Mouse (Mus musculus): ENCODE results near the gene Gm4707. TPM values are rescaled to one million over a fixed set of nuclear protein-coding genes. Genes with fewer than 3 reads are reported as not detected.

Gene Gm4707
- 3.7 and 4.3 TPM in 2 replicates for polyA plus RNA-seq (2015; fragmentation: Nextera tagmentation; extraction: Ambion mirVana)

DNA sequence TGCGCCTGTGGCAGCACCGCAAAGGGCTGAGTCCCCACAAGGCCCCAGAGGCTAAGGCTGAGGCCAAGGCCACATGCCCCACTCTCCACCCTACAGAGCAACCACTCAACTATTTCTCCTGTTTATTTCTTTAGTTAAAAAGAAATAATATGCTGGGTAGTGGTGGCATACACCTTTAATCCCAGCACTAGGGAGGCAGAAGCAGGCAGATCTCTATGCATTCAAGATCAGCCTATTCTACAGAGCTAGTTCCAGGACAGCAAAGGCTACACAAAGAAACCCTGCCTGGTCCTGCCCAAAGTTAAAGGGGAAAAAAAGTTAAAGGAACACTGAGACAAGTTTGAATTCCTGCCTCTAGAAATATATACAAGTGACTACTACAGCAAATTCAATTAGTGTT is at the start of gene Gm4707:
Gm4707 (minus strand) TSS at position 101 of the 400 bp plus-strand sequence.
- Histone ChIP-seq H3K9ac (replicated peaks) (no peak within 1 kb of the TSS), H3K4me1 (replicated peaks) (no peaks in the 10 kb centered on the region), H3K36me3 (peaks cover 37% of the 10 kb centered on the region), H3K9me3 (no peaks in the 10 kb centered on the region), H3K27me3 (no peaks in the 10 kb centered on the region), H3K4me3 (replicated peaks) (no peak within 1 kb of the TSS), H3K4me2 (replicated peaks) (no peak within 1 kb of the TSS), H3K27ac (no peak within 1 kb of the TSS)
- whole genome bisulfite sequencing, result 100% methylated on average over 2 of the region's 2 CpGs
- ATAC-seq, result no peak

DNA sequence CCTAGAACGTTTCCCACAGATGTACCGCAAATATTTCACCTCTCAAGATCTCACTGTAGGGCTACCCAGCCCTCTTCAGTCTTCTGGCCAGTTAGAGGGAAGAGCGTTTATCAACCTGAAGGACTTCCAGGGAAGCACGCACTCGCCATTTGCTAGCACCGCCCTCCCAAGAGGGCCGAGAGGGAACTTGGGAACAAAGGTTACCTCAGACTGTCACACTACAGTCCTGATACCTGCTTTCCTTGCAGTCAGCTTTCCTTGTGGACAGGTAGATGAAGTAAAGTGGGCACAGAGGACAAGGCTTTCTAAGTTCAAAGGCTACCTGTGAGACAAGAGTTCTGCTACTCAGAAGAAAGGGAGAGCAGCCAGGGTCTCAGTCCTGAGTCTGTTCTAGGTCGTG is 47.1 kb upstream of the Gm4707 start:
- Histone ChIP-seq H3K36me3 (peaks cover 53% of the 10 kb centered on the region), H3K27me3 (no peaks in the 10 kb centered on the region), H3K4me3 (replicated peaks) (no peak overlapping the region), H3K4me2 (replicated peaks) (no peak overlapping the region), H3K9me3 (no peaks in the 10 kb centered on the region), H3K27ac (no peak overlapping the region), H3K4me1 (replicated peaks) (no peaks in the 10 kb centered on the region), H3K9ac (replicated peaks) (no peak overlapping the region)
- ATAC-seq, result no peak
- 94% methylated on average over 8 of the region's 8 CpGs for WGBS

DNA sequence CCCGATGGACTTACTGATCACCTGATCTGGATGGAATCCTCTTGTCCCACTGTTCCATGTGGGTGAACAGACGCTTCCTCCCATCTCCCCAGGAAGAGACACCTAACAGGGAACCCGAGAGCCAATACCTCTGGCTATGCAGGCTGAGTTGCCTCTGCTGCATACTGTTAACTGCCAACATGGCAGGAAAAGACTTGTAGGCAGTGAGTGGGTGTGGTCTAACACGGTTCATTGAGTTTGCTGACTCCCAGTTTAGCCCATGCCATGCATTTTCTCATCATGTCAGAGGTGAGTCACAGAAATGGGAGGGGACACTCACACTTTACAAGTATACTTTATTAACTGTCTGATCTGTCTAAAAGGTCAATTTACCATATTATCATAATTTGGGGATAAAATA is 36.1 kb upstream of the Gm4707 start:
- peaks cover 35% of the 10 kb centered on the region for H3K36me3 ChIP-seq
- H3K4me1 ChIP-seq (replicated peaks), result no peaks in the 10 kb centered on the region
- WGBS, result 98% methylated on average over 4 of the region's 4 CpGs
- no peak for ATAC-seq
- H3K27ac ChIP-seq, result no peak overlapping the region
- H3K9ac ChIP-seq (replicated peaks), result no peak overlapping the region
- H3K4me2 ChIP-seq (replicated peaks), result no peak overlapping the region
- no peaks in the 10 kb centered on the region for H3K27me3 ChIP-seq
- no peak overlapping the region for H3K4me3 ChIP-seq (replicated peaks)
- H3K9me3 ChIP-seq, result no peaks in the 10 kb centered on the region

DNA sequence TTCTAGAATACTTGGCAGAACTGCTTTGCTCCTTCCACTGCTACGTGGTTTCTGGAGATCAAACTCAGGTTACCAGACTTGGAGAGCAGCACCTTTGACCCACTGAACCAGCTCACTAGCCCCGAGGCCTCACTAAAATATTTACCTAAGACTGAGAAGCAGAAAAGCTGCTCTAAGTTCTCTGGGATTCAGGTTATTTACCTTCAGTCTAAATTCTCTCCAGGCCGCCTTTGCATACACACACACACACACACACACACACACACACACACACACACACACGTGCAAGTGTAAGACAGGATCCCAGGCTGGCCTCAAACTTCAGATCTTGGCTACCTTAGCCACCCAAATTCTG is 31.6 kb upstream of the Gm4707 start:
- 76% methylated on average over 4 of the region's 4 CpGs for WGBS
- Histone ChIP-seq H3K27ac (no peak overlapping the region), H3K4me1 (replicated peaks) (no peaks in the 10 kb centered on the region), H3K4me3 (replicated peaks) (no peak overlapping the region), H3K27me3 (no peaks in the 10 kb centered on the region), H3K36me3 (peaks cover 13% of the 10 kb centered on the region), H3K4me2 (replicated peaks) (no peak overlapping the region), H3K9ac (replicated peaks) (no peak overlapping the region), H3K9me3 (no peaks in the 10 kb centered on the region)
- no peak for ATAC-seq

DNA sequence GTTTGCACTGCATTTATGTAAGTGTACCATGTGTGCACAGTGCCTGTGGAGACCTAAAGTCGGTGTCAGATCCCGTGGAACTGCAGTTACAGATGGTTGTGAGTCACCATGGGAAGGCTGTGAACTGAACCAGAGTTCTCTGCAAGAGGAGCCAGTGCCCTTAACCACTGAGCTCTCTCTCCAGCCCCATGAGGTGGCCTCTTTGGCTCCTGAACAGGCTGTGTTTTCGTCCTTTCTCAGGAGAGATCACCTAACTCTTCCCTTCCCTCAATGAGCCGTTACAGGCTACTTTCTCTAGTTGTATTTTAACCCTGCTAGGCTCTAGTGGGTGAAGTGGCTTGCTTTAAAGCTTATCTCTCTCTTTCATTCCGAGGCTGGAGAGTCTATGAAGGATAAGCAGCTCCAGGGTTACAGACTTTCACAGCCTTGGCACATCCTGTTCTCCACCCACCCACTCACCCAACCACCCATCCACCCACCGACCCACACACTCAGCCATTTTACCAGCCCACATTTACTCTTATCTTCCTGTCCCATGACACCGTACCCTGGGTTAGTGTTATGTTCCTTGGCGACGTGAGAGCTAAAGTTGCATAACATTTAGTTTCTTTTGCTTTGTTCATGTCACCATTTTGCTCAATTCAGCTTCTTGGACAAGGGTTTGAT is 31.1 kb upstream of the Gm4707 start:
- no peak overlapping the region for H3K27ac ChIP-seq
- H3K4me2 ChIP-seq (replicated peaks), result no peak overlapping the region
- peaks cover 12% of the 10 kb centered on the region for H3K36me3 ChIP-seq
- H3K9me3 ChIP-seq, result no peaks in the 10 kb centered on the region
- H3K9ac ChIP-seq (replicated peaks), result no peak overlapping the region
- no peaks in the 10 kb centered on the region for H3K27me3 ChIP-seq
- no peak overlapping the region for H3K4me3 ChIP-seq (replicated peaks)
- H3K4me1 ChIP-seq (replicated peaks), result no peaks in the 10 kb centered on the region
- ATAC-seq, result no peak
- WGBS, result 82% methylated on average over 9 of the region's 9 CpGs

DNA sequence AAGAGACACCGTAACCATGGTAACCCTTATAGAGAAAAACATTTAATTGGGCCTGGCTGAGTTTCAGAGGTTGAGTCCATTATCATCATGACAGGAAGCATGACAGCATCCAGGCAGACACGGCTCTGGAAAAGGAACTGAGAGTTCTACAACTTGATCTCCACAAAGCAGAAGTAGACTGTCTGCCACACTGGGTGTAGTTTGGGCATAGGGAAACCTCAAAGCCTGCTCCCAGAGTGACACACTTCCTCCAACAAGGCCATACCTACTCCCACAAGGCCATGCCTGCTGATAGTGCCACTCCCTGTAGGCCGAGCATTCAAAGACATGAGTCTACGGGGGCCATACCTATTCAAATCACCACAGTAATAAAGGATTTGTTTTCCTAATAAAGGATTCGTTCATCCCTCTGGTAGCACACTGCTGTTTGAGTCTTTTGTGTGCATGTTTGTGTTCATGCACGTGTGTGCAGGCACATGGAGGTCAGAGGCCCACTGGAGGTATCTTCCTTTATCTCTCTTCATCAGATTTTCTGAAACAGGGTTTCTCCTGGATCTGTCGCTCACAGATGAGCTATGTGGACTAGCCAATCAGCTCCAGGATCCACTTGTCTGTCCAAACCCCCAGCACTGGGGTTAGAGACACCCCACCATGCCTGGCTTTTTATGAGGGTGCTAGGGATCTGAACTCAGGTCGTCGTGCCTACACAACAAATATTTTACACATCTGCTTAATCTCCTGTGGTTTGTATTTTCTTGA is 30.2 kb upstream of the Gm4707 start:
- no peaks in the 10 kb centered on the region for H3K27me3 ChIP-seq
- H3K9ac ChIP-seq (replicated peaks), result no peak overlapping the region
- no peak overlapping the region for H3K4me2 ChIP-seq (replicated peaks)
- H3K27ac ChIP-seq, result no peak overlapping the region
- no peak for ATAC-seq
- H3K4me3 ChIP-seq (replicated peaks), result no peak overlapping the region
- peaks cover 2% of the 10 kb centered on the region for H3K36me3 ChIP-seq
- no peaks in the 10 kb centered on the region for H3K4me1 ChIP-seq (replicated peaks)
- 79% methylated on average over 9 of the region's 9 CpGs for WGBS
- no peaks in the 10 kb centered on the region for H3K9me3 ChIP-seq

DNA sequence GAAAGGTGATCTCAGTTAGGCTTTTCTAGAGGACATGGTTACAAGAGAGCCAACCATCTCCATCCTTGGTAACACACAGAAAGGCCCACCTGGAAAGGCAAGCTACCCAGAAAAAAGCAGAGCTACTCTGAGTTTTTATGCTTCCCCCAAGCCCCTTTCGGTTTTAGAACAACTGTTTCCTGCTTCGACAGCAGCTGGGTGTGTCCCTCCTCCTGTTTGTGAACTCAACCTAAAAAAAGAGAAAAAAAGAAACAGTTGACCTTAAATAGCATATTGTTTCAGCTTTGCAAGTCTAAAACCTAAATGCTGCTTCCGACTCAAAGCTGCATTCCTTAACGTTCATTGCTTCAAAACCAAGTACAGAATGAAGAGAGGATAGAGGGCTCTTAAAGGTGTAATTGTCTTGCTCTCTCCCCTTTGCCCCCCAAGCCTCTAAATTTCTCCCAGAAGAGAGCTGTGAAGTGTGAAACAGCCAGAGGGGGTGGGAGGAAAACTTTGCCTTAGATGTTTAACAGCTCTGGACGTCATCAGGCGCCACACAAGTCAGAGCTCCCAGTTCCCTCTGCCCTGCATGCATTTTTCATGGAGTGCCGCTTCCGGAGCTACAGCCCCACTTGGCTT is 26.6 kb upstream of the Gm4707 start:
- ATAC-seq, result no peak

DNA sequence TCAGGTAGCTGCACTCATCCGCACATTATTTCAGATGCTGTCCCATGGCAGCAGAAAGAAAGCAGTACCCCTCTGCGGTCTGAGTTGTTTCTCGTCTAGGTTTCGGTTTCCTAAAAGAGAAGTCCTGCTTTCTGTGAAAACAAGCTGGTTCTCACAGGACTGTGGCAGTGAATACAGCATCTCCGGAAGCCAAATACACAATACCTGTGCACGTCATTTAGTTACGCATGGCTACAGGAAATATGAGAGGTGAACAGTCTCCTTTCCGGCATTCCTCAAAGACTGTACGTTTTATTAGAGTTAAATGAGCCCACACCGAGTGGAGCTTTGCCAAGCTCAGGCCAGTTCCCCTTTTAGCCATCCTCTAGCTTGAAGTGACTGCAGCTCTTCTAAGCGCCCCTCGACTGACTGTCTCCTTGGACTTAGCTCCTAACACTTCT is 26.1 kb upstream of the Gm4707 start:
- Histone ChIP-seq H3K27ac (no peak overlapping the region), H3K9me3 (no peaks in the 10 kb centered on the region), H3K36me3 (no peaks in the 10 kb centered on the region), H3K4me3 (replicated peaks) (no peak overlapping the region), H3K4me2 (replicated peaks) (no peak overlapping the region), H3K9ac (replicated peaks) (no peak overlapping the region), H3K4me1 (replicated peaks) (no peaks in the 10 kb centered on the region), H3K27me3 (no peaks in the 10 kb centered on the region)
- ATAC-seq, result no peak
- 73% methylated on average over 12 of the region's 12 CpGs for WGBS

More for the DNA sequence above, 26.6 kb upstream of the Gm4707 start:
- Histone ChIP-seq H3K4me2 (replicated peaks) (no peak overlapping the region), H3K36me3 (no peaks in the 10 kb centered on the region), H3K9ac (replicated peaks) (no peak overlapping the region), H3K27me3 (no peaks in the 10 kb centered on the region), H3K4me1 (replicated peaks) (no peaks in the 10 kb centered on the region), H3K9me3 (no peaks in the 10 kb centered on the region), H3K4me3 (replicated peaks) (no peak overlapping the region), H3K27ac (no peak overlapping the region)
- 45% methylated on average over 8 of the region's 8 CpGs for whole genome bisulfite sequencing

DNA sequence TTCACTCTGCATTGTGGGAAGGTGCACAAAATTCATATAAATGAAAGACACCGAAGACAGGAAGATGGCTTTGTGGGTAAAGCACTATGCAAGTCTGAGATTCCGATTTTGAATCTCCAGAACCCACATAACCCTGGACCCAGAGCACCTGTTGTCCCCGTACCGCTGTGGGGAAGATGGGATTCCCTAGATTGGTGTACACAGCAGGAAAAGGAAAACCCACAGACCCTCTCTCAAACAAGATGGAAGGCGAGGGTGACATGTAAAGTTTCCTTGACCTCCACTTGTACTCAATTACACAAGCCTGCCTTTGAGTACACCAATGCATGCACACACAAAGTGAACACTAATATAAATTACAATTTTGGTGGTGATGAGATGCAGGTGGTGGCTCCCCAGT is 25.0 kb upstream of the Gm4707 start:
- no peak overlapping the region for H3K4me3 ChIP-seq (replicated peaks)
- no peaks in the 10 kb centered on the region for H3K4me1 ChIP-seq (replicated peaks)
- H3K27ac ChIP-seq, result no peak overlapping the region
- no peaks in the 10 kb centered on the region for H3K27me3 ChIP-seq
- H3K36me3 ChIP-seq, result no peaks in the 10 kb centered on the region
- no peak overlapping the region for H3K9ac ChIP-seq (replicated peaks)
- no peak for ATAC-seq
- no peak overlapping the region for H3K4me2 ChIP-seq (replicated peaks)
- 93% methylated on average over 5 of the region's 5 CpGs for WGBS
- H3K9me3 ChIP-seq, result no peaks in the 10 kb centered on the region

DNA sequence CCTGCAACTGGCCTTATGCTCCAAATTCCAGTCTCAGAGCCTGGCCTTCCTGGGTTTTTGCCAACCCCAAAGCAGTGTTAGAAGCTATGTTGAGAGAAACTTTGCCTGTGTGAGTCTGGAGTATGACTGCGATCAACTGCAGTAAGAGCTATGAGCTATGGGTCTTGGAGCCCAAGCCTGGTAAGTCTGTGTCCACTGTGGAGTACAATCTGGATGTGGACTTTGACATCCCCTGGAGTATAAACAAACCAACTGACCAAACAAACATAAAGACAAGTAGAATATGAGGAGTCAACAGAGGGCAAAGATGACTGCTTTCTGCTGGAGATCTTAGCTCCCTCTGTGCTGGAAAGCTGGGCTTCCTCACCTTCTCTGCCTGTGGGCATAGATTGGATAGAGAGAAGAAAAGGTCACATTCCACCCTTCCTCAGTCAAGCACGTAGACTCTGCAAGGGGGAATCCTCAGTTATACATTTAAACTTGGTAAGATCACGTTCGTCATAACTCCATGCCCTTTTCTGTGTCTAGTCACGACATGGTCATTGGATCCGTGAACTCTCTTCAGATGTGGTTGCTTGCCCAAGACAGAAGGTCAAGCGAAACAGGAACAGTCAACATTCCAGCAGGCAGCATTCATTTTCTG is 23.8 kb upstream of the Gm4707 start:
- no peak overlapping the region for H3K4me2 ChIP-seq (replicated peaks)
- WGBS, result 90% methylated on average over 7 of the region's 7 CpGs
- no peak for ATAC-seq

DNA sequence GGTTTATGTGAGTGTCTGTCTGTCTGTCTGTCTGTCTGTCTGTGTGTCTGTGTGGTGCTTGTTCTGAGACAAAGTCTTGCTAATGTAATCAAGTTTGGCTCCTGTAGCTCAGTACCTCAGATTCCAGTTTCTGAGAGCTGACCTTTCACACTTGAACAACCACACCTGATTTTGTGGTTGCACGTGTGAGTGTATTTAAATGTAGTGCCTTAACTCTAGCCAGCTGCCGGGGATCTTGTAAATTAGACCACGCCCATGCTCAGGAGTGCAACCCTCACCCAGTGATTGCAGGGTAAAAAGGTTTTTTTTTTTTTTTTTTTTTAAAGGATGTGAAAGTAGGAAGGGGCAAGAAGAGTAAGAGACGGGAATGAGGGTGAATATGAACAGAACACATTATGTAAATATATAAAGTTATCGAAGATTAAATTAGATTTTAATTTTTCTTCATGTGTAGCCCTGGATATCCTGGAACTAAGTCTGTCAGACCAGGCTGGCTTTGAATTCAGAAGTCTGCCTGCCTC is 19.7 kb upstream of the Gm4707 start:
- Histone ChIP-seq H3K36me3 (no peaks in the 10 kb centered on the region), H3K4me3 (replicated peaks) (no peak overlapping the region), H3K9ac (replicated peaks) (no peak overlapping the region), H3K9me3 (no peaks in the 10 kb centered on the region), H3K27me3 (no peaks in the 10 kb centered on the region), H3K27ac (no peak overlapping the region), H3K4me1 (replicated peaks) (peaks cover 7% of the 10 kb centered on the region), H3K4me2 (replicated peaks) (no peak overlapping the region)
- 77% methylated on average over 5 of the region's 5 CpGs for WGBS
- ATAC-seq, result no peak

More for the DNA sequence above, 23.8 kb upstream of the Gm4707 start:
- Histone ChIP-seq H3K4me1 (replicated peaks) (no peaks in the 10 kb centered on the region), H3K27me3 (no peaks in the 10 kb centered on the region), H3K36me3 (no peaks in the 10 kb centered on the region), H3K9me3 (no peaks in the 10 kb centered on the region), H3K9ac (replicated peaks) (no peak overlapping the region), H3K4me3 (replicated peaks) (no peak overlapping the region), H3K27ac (no peak overlapping the region)

DNA sequence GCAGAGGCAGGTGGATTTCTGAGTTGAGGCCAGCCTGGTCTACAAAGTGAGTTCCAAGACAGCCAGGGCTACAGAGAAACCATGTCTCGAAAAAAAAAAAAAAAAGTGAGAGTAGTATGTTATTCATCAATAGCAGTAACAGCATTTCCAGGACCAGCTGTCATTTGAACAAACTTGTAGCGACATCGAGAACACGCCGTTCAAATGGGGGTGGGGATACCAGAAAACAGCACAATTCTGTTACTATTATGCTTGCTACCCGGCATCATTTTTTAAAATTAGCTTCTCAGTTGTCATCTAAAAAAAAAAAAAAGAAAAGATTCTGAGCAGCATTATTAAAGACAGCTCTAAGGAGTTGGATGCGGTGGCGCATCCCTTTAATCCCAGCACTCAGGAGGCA is 17.8 kb upstream of the Gm4707 start:
- no peak overlapping the region for H3K4me3 ChIP-seq (replicated peaks)
- no peaks in the 10 kb centered on the region for H3K36me3 ChIP-seq
- H3K27me3 ChIP-seq, result no peaks in the 10 kb centered on the region
- no peak for ATAC-seq
- no peak overlapping the region for H3K27ac ChIP-seq
- no peaks in the 10 kb centered on the region for H3K9me3 ChIP-seq
- H3K9ac ChIP-seq (replicated peaks), result no peak overlapping the region
- H3K4me2 ChIP-seq (replicated peaks), result no peak overlapping the region
- 97% methylated on average over 8 of the region's 8 CpGs for WGBS
- H3K4me1 ChIP-seq (replicated peaks), result peaks cover 21% of the 10 kb centered on the region
